Mouse (Mus musculus): Measurements from ENCODE around the gene Krt35. TPM values are rescaled to one million over a fixed set of nuclear protein-coding genes. Genes with fewer than 3 reads are reported as not detected.

Gene Krt35
- total and polyA plus RNA-seq, 3 experiments = not detected

GRCm38 (mm10) chr11:100073873-100074272, 22.2 kb downstream of the Krt35 start:
- TF ChIP-seq RAD21 (IDR thresholded peaks at IDR 0.05; ENCODE audit: low read depth, low read length) (no peak), HCFC1 (IDR thresholded peaks at IDR 0.05; ENCODE audit: low read depth, low read length) (no peak), BHLHE40 (IDR thresholded peaks at IDR 0.05; ENCODE audit: borderline replicate concordance, low read depth, low read length) (no peak), JUND (IDR thresholded peaks at IDR 0.05; ENCODE audit: low read depth, low read length) (no peak), ZKSCAN1 (IDR thresholded peaks at IDR 0.05; ENCODE audit: low read depth, low read length) (no peak), GABPA (IDR thresholded peaks at IDR 0.05; ENCODE audit: low read depth, low read length) (no peak), USF2 (IDR thresholded peaks at IDR 0.05; ENCODE audit: borderline replicate concordance in 1 of 2, insufficient read depth in 1 of 2, low read depth in 1 of 2, low read length in 2 of 2) (no peak)
- Histone ChIP-seq H3K9me3 (replicated peaks; ENCODE audit: insufficient read depth, low read length) (no peaks in the 10 kb centered on the region), H3K36me3 (ENCODE audit: control insufficient read depth in 1 of 2, insufficient read depth in 2 of 2, low read length in 2 of 2) (no peaks in the 10 kb centered on the region), H3K4me3 (ENCODE audit: control insufficient read depth in 1 of 2, insufficient read depth in 1 of 2, low read depth in 2 of 2, low read length in 2 of 2) (no peak overlapping the region), H3K9ac (ENCODE audit: control insufficient read depth, low read depth, low read length, poor library complexity, severe bottlenecking) (no peak overlapping the region), H3K27me3 (ENCODE audit: control insufficient read depth in 1 of 2, insufficient read depth in 2 of 2, low read length in 2 of 2) (no peaks in the 10 kb centered on the region), H3K79me2 (ENCODE audit: control insufficient read depth, insufficient read depth, low read length, poor library complexity) (no peaks in the 10 kb centered on the region), H3K4me1 (ENCODE audit: control insufficient read depth in 1 of 2, insufficient read depth in 2 of 2, low read length in 2 of 2) (no peaks in the 10 kb centered on the region), H3K27ac (ENCODE audit: control insufficient read depth, low read depth, low read length) (no peak overlapping the region)
- no peak for DNase-seq (ENCODE audit: low read depth, low spot score)

- Histone ChIP-seq H3K27ac (ENCODE audit: control insufficient read depth, low read depth, low read length) (no peak overlapping the region), H3K9me3 (replicated peaks; ENCODE audit: insufficient read depth, low read length) (no peaks in the 10 kb centered on the region), H3K79me2 (ENCODE audit: control insufficient read depth, insufficient read depth, low read length, poor library complexity) (no peaks in the 10 kb centered on the region), H3K4me1 (ENCODE audit: control insufficient read depth in 1 of 2, insufficient read depth in 2 of 2, low read length in 2 of 2) (no peaks in the 10 kb centered on the region), H3K4me3 (ENCODE audit: control insufficient read depth in 1 of 2, insufficient read depth in 1 of 2, low read depth in 2 of 2, low read length in 2 of 2) (no peak overlapping the region), H3K36me3 (ENCODE audit: control insufficient read depth in 1 of 2, insufficient read depth in 2 of 2, low read length in 2 of 2) (no peaks in the 10 kb centered on the region), H3K9ac (ENCODE audit: control insufficient read depth, low read depth, low read length, poor library complexity, severe bottlenecking) (no peak overlapping the region), H3K27me3 (ENCODE audit: control insufficient read depth in 1 of 2, insufficient read depth in 2 of 2, low read length in 2 of 2) (no peaks in the 10 kb centered on the region)
- no peak for DNase-seq (ENCODE audit: low read depth, low spot score)
- TF ChIP-seq MAZ (IDR thresholded peaks at IDR 0.05; ENCODE audit: low read depth, low read length) = no peak
These were observed 28.6 kb downstream of the Krt35 start for GRCm38 (mm10) chr11:100067293-100068036.

GRCm38 (mm10) chr11:100066236-100067010, 29.6 kb downstream of the Krt35 start:
- Histone ChIP-seq H3K4me3 (ENCODE audit: control insufficient read depth in 1 of 2, insufficient read depth in 1 of 2, low read depth in 2 of 2, low read length in 2 of 2) (no peak overlapping the region), H3K4me1 (ENCODE audit: control insufficient read depth in 1 of 2, insufficient read depth in 2 of 2, low read length in 2 of 2) (no peaks in the 10 kb centered on the region), H3K27ac (ENCODE audit: control insufficient read depth, low read depth, low read length) (no peak overlapping the region), H3K9ac (ENCODE audit: control insufficient read depth, low read depth, low read length, poor library complexity, severe bottlenecking) (no peak overlapping the region), H3K9me3 (replicated peaks; ENCODE audit: insufficient read depth, low read length) (no peaks in the 10 kb centered on the region), H3K36me3 (ENCODE audit: control insufficient read depth in 1 of 2, insufficient read depth in 2 of 2, low read length in 2 of 2) (no peaks in the 10 kb centered on the region), H3K27me3 (ENCODE audit: control insufficient read depth in 1 of 2, insufficient read depth in 2 of 2, low read length in 2 of 2) (no peaks in the 10 kb centered on the region), H3K79me2 (ENCODE audit: control insufficient read depth, insufficient read depth, low read length, poor library complexity) (no peaks in the 10 kb centered on the region)
- TF ChIP-seq UBTF (IDR thresholded peaks at IDR 0.05; ENCODE audit: borderline replicate concordance, insufficient read depth, low read depth, low read length) = no peak
- TF ChIP-seq TCF12 (IDR thresholded peaks at IDR 0.05; ENCODE audit: low read depth, low read length) = no peak
- no peak for TF ChIP-seq POLR2A (IDR thresholded peaks at IDR 0.05; ENCODE audit: control insufficient read depth in 1 of 2, insufficient read depth in 1 of 2, low read depth in 1 of 2, low read length in 2 of 2, poor library complexity in 1 of 2)
- no peak for TF ChIP-seq ZKSCAN1 (IDR thresholded peaks at IDR 0.05; ENCODE audit: low read depth, low read length)
- no peak for TF ChIP-seq BHLHE40 (IDR thresholded peaks at IDR 0.05; ENCODE audit: borderline replicate concordance, low read depth, low read length)
- no peak for TF ChIP-seq USF1 (IDR thresholded peaks at IDR 0.05; ENCODE audit: low read depth, low read length)
- DNase-seq (ENCODE audit: low read depth, low spot score) = no peak
